Mouse (Mus musculus) yolk sac, embryonic 10.5 days (tissue): Measurements from ENCODE around the gene Bcap29.
"Not testable (repeated sequence)": the region's sequence is repeated elsewhere in the genome, so short reads cannot be mapped to it uniquely, and the experiment has no call there.

Source experiments
- DNase-seq: peaks from one replicate; pipeline ENCODE4 v3.0.0-alpha.2; 2017; ENCODE audit warnings: low spot score

Bcap29 gene

GRCm38 (mm10) chr12:31578691-31579476 lies 55.6 kb downstream of the Bcap29 start:
- no peak for DNase-seq

GRCm38 (mm10) chr12:31574506-31574905 lies 60.0 kb downstream of the Bcap29 start:
- DNase-seq: no peak

- no peak for DNase-seq
Observed at GRCm38 (mm10) chr12:31569784-31570183, 64.7 kb downstream of the Bcap29 start.

GRCm38 (mm10) chr12:31568661-31569060 lies 65.8 kb downstream of the Bcap29 start:
- no peak for DNase-seq

GRCm38 (mm10) chr12:31567535-31567934 lies 66.9 kb downstream of the Bcap29 start:
- not testable (repeated sequence) for DNase-seq

- DNase-seq: no peak
Observed at GRCm38 (mm10) chr12:31560712-31561111, 73.7 kb downstream of the Bcap29 start.

- DNase-seq: no peak
Observed at GRCm38 (mm10) chr12:31560002-31560401, 74.5 kb downstream of the Bcap29 start.

GRCm38 (mm10) chr12:31554371-31554770 lies 80.1 kb downstream of the Bcap29 start:
- no peak for DNase-seq

- DNase-seq: no peak
Observed at GRCm38 (mm10) chr12:31551252-31551651, 83.2 kb downstream of the Bcap29 start.

- no peak for DNase-seq
Observed at GRCm38 (mm10) chr12:31546061-31546460, 88.4 kb downstream of the Bcap29 start.

- no peak for DNase-seq
Observed at GRCm38 (mm10) chr12:31545219-31545618, 89.2 kb downstream of the Bcap29 start.

- no peak for DNase-seq
Observed at GRCm38 (mm10) chr12:31541541-31541940, 92.9 kb downstream of the Bcap29 start.
